Mouse (Mus musculus) limb, embryonic 11.5 days (tissue): ENCODE data around the gene Uba52. TPM values are rescaled to one million over a fixed set of nuclear protein-coding genes. Genes with fewer than 3 reads are reported as not detected.

Experiments used
- ATAC-seq: fragments of 200-750 bp; cut with Nextera tagmentation; 2 replicates; pipeline ENCODE4 v1.8.0; 2017; ENCODE audit warnings: low read depth; ENCODE audit not compliant: insufficient number of reproducible peaks, low FRiP score, low TSS enrichment
- DNase-seq: peaks from one replicate; pipeline ENCODE4 v3.0.0-alpha.2; 2015; ENCODE audit warnings: low spot score
- H3K27ac ChIP-seq: fragments of 300-500 bp; sonication (generic); replicated peaks from 2 replicates; pipeline ENCODE4 v1.5.1; 2014; ENCODE audit warnings: low read depth, mild to moderate bottlenecking, low read length
- H3K27me3 ChIP-seq: fragments of 300-500 bp; sonication (generic); 2 replicates; pipeline ENCODE4 v1.6.1; 2014; ENCODE audit warnings: mild to moderate bottlenecking, low read length, mixed read lengths; ENCODE audit not compliant: control insufficient read depth, insufficient read depth
- H3K36me3 ChIP-seq: fragments of 300-500 bp; sonication (generic); 2 replicates; pipeline ENCODE4 v1.6.1; 2014; ENCODE audit warnings: mild to moderate bottlenecking, low read length, moderate library complexity, mixed read lengths; ENCODE audit not compliant: control insufficient read depth, insufficient read depth
- H3K4me1 ChIP-seq: fragments of 300-500 bp; sonication (generic); 2 replicates; pipeline ENCODE4 v1.6.1; 2014; ENCODE audit warnings: low read length, mixed read lengths; ENCODE audit not compliant: control insufficient read depth, insufficient read depth
- H3K4me2 ChIP-seq: fragments of 300-500 bp; sonication (generic); 2 replicates; pipeline ENCODE4 v1.6.1; 2014; ENCODE audit warnings: low read depth, mild to moderate bottlenecking, moderate library complexity; ENCODE audit not compliant: severe bottlenecking
- H3K4me3 ChIP-seq: fragments of 300-500 bp; sonication (generic); 2 replicates; pipeline ENCODE4 v1.5.1; 2014; ENCODE audit warnings: low read depth, low read length
- H3K9ac ChIP-seq: fragments of 300-500 bp; sonication (generic); 2 replicates; pipeline ENCODE4 v1.6.1; 2014; ENCODE audit warnings: mild to moderate bottlenecking, low read length
- H3K9me3 ChIP-seq: fragments of 300-500 bp; sonication (generic); 2 replicates; pipeline ENCODE4 v1.6.1; 2016; ENCODE audit warnings: low read length; ENCODE audit not compliant: control insufficient read depth
- WGBS: fragments of 180-500 bp; shearing (Covaris S2); extraction: QIAGEN DNeasy Blood & Tissue Kit; methylation state at CpG from one replicate; pipeline ENCODE4 v1.1.7; 2014; 5-methylcytosine and 5-hydroxymethylcytosine counted together
- polyA plus RNA-seq: library from polyadenylated mRNA; unstranded; fragments of >200 nt; fragmentation: Nextera tagmentation; extraction: Ambion mirVana; gene quantifications from 2 replicates; pipeline ENCODE4 v1.2.1, GENCODE M21; 2014

Gene Uba52
- polyA plus RNA-seq, 1 experiment from 2014 or later: 926 TPM

DNA sequence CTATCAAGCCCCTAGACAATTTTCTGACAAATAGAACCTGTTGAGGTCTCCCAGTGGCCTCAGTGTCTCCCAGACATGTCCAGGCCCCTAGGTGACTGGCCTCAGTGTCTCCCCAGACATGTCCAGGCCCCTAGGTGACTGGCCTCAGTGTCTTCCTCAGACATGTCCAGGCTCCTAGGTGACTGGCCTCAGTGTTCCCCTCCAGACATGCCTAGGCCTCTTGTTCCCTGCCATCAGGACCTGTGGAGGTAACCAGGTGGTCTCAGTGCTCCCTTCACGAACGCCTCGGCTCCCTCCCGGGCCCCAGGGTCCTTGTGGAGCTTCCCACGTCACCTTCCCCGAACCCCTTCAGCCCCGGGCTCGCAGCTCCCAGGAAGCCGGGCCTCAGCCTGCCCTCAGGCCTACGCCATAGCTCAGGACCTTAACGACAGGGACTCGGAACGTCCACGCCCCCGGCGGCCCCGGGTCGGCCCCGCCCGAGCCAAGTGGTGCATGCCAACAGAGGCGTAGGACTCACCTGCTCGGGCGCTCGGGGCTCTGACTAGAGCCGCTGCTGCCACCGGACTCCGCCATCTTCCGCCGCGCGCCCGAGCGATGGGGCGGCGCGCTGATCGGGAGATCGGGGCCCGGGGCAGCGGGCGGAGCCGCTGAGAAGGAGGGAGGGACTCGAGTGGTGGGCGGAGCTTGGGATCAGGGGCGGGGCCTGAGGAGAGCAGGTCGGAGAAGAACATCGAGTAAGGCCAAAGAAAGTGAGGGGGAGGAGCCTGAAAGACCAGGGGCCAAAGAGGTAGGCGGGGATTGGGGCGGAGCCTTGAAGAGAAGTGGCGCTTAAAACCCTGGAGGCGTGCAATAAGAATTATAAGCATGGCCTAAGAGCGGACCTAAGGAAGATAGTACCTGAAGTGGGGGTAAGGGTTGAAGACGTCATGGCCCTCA is 34.0 kb downstream of the Uba52 start, which contains the start of gene Klhl26:
Gene Klhl26, minus strand, starts transcription at position 636 of the 936 bp plus-strand sequence.
- ATAC-seq (peak; percentile 82), DNase-seq (peak; percentile 98)
- peak within 1 kb of the TSS; percentile 87 for H3K4me2 ChIP-seq
- H3K27me3 ChIP-seq: no peaks in the 10 kb centered on the region
- H3K36me3 ChIP-seq: no peaks in the 10 kb centered on the region
- peak within 1 kb of the TSS; percentile 30; the same call in 1 of the 2 replicates for H3K27ac ChIP-seq
- peaks cover 10% of the 10 kb centered on the region; the same call in 1 of the 2 replicates for H3K4me1 ChIP-seq
- H3K9ac ChIP-seq: peak within 1 kb of the TSS; percentile 84
- peak within 1 kb of the TSS; percentile 79 for H3K4me3 ChIP-seq
- WGBS: under 1% methylated on average over 53 of the region's 53 CpGs
- H3K9me3 ChIP-seq: no peaks in the 10 kb centered on the region

DNA sequence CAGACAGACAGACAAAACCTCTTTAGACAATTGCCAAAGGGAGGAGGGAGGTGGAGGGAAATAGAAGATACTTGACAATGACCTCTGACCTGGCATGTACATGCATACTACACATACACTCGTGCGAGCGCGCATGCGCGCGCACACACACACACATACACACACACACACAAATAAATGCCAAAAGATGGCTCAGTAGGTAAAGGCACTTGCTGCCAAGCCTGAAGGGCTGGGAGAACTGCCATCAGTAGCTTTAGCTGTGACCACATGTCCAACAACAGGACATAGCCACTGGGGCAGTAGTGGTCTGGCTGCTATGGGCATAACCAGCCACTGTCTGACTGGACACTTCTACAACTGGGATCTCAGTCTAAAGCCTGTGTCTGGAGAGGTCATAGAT is 38.7 kb downstream of the Uba52 start:
- H3K9me3 ChIP-seq: no peaks in the 10 kb centered on the region
- no peak overlapping the region for H3K4me2 ChIP-seq
- 96% methylated on average over 7 of the region's 7 CpGs for WGBS
- no peaks in the 10 kb centered on the region for H3K36me3 ChIP-seq
- DNase-seq (no peak), ATAC-seq (no peak)
- no peak overlapping the region for H3K4me3 ChIP-seq
- no peaks in the 10 kb centered on the region for H3K27me3 ChIP-seq
- no peak overlapping the region for H3K27ac ChIP-seq
- H3K4me1 ChIP-seq: peaks cover 8% of the 10 kb centered on the region
- H3K9ac ChIP-seq: no peak overlapping the region

DNA sequence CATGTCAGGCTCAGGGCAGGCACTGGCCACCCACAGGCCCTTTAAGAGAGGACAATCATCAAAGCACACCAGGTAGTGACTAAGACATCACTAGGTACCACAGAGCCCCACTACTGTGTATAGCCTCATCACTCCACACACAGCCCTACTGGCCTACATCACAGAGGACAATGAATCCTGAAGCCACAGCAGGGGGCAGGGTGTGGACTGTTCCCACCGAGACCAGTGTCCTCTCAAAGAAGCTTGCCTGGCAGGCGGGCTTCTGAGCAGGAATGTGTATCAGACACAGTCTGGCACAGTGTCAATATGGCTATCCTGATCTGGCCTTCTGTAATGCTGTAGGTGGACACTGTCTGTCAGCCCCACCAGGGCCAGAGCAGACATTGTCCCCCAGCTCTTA is 40.7 kb downstream of the Uba52 start:
- no peaks in the 10 kb centered on the region for H3K9me3 ChIP-seq
- H3K27ac ChIP-seq: no peak overlapping the region
- H3K4me1 ChIP-seq: peaks cover 4% of the 10 kb centered on the region
- 0 out of 2 replicates have a peak, but pooled peaks cover 2% of the 10 kb centered on the region for H3K36me3 ChIP-seq
- no peak overlapping the region for H3K4me3 ChIP-seq
- 78% methylated on average over 2 of the region's 2 CpGs for WGBS
- DNase-seq (no peak), ATAC-seq (no peak)
- no peaks in the 10 kb centered on the region for H3K27me3 ChIP-seq
- no peak overlapping the region for H3K4me2 ChIP-seq
- no peak overlapping the region for H3K9ac ChIP-seq

DNA sequence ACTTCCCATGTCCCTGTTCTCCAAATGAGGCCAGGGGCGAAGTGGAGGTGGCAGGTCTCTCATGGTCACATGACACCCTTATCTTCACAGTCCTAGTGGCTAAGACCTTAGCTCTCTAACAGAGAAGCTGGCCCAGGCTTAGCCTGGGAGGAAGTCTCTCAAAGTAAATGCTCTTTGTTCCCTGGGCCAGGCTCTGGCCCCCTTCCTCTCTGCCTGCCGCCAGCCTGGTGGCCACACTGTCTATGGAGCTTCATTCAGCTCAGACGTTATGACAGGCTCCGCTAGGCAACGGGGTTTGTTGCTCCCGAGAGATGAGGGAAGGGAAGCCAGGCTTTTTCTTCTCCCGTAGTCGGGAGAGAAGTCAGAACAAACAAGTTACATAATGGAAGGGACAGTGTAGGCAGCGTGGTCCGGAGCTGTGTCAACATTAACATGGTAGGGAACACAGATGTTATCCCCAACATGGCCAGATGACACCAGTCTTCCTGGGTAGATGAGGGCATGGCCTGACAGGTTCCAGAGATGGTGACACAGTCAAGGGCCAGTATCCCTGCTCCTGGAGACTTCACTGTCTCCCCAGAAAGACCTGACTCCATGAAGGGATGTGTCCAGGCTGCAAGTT is 41.2 kb downstream of the Uba52 start:
- whole genome bisulfite sequencing: 74% methylated on average over 10 of the region's 10 CpGs
- H3K9me3 ChIP-seq: no peaks in the 10 kb centered on the region
- no peak overlapping the region for H3K9ac ChIP-seq
- 0 out of 2 replicates have a peak, but pooled peaks cover 2% of the 10 kb centered on the region for H3K36me3 ChIP-seq
- no peak overlapping the region for H3K4me2 ChIP-seq
- H3K27me3 ChIP-seq: no peaks in the 10 kb centered on the region
- H3K4me1 ChIP-seq: peaks cover 4% of the 10 kb centered on the region
- no peak overlapping the region for H3K27ac ChIP-seq
- H3K4me3 ChIP-seq: no peak overlapping the region
- ATAC-seq: no peak
- no peak for DNase-seq

DNA sequence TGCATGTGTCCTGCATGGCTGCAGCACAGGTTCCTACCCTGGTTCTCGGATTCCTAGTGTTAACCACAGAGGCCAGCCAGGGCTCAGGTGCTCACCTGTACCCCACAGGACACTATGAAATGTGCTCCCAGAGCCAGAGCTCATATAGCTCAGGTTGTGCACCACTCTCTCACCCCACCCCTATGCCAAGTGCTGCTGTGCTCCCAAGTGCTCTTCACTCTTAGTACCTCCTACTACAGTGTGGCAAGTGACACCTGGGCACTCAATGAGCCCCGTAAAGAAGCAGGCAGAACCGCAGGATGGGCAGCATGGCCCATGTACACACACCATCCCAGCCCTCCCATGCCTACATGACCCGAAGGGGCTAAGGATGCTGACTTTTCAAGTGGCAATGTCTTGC is 41.9 kb downstream of the Uba52 start:
- H3K27ac ChIP-seq: no peak overlapping the region
- no peak overlapping the region for H3K9ac ChIP-seq
- H3K36me3 ChIP-seq: 0 out of 2 replicates have a peak, but pooled peaks cover 2% of the 10 kb centered on the region
- no peak for DNase-seq
- H3K4me1 ChIP-seq: peaks cover 4% of the 10 kb centered on the region
- no peak overlapping the region for H3K4me2 ChIP-seq
- no peak overlapping the region for H3K4me3 ChIP-seq
- no peaks in the 10 kb centered on the region for H3K9me3 ChIP-seq
- WGBS: 90% methylated on average over 4 of the region's 4 CpGs
- ATAC-seq: no peak
- H3K27me3 ChIP-seq: no peaks in the 10 kb centered on the region

DNA sequence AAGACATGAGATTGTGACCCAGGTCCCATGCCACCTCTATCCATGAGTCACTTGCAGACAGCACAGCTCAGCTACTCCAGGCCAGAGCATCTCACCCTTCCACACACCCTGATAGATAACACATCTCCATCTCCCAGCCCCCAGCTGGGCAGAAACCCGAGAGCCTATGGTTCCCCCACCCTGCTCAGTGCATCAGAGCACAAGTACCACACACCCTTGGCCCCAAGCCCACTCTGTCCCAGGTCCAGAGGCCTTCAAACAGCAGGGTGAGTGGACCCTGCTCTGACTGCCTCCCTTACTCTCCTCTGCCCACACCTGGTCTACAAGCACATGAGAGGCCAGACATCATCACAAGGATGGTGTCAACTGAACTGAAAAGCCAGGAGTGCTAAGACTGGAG is 42.7 kb downstream of the Uba52 start:
- no peaks in the 10 kb centered on the region for H3K27me3 ChIP-seq
- DNase-seq: no peak
- H3K9me3 ChIP-seq: no peaks in the 10 kb centered on the region
- H3K4me1 ChIP-seq: peaks cover 4% of the 10 kb centered on the region
- no peak overlapping the region for H3K4me2 ChIP-seq
- ATAC-seq: no peak
- H3K27ac ChIP-seq: no peak overlapping the region
- 0 out of 2 replicates have a peak, but pooled peaks cover 2% of the 10 kb centered on the region for H3K36me3 ChIP-seq
- no peak overlapping the region for H3K9ac ChIP-seq
- 52% methylated on average over 1 of the region's 1 CpGs for WGBS
- no peak overlapping the region for H3K4me3 ChIP-seq

DNA sequence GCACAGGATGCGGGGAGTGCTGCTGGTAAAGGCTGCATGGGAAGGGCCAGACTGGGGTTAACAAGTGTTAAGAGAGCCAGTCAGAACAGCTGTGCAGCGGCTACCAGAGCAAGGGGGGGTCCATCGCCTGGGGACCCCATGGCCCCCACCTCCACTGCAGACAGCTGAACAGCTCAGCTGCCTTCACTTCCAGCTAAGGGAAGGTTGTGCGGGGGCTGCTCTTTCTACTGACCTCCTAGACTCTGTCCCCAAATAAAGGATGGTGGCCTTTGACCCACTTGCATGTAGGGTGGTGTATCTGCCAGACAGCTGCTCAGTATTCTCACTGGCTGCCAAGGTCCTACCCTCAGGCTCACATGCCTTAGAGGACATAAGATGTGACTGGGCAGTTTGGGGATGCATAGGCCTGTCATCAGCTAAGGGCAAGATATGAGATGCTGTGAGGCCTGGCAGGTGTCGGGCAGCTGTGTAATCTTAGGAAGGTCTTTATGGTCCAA is 43.3 kb downstream of the Uba52 start:
- Histone ChIP-seq H3K27me3 (no peaks in the 10 kb centered on the region), H3K4me1 (peaks cover 7% of the 10 kb centered on the region), H3K4me3 (no peak overlapping the region), H3K4me2 (no peak overlapping the region), H3K27ac (no peak overlapping the region), H3K36me3 (0 out of 2 replicates have a peak, but pooled peaks cover 2% of the 10 kb centered on the region), H3K9ac (no peak overlapping the region), H3K9me3 (no peaks in the 10 kb centered on the region)
- WGBS: 69% methylated on average over 5 of the region's 5 CpGs
- DNase-seq (no peak), ATAC-seq (no peak)

DNA sequence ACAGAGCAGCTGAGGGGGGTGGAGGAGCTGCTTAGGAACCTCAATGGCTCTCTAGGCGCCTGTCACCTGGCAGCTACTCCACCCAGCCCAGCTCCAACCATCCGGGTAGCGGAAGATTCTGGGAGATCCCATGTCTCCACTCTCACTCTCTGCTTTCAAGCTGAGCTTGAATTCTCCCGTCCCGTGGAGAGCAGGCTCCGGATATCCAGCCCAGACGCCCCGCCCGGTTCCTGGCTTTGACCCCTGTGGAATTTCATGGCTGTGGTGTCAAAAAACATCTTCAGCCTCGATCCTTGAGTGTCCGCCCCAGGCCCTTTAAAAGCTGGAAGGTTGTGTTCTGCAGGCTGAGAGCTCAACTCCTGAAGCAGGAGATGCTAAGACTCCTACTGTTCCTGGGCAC is 43.8 kb downstream of the Uba52 start:
- 0 out of 2 replicates have a peak, but pooled peaks cover 2% of the 10 kb centered on the region for H3K36me3 ChIP-seq
- H3K4me3 ChIP-seq: no peak overlapping the region
- H3K27ac ChIP-seq: no peak overlapping the region
- WGBS: 70% methylated on average over 11 of the region's 11 CpGs
- no peak overlapping the region for H3K4me2 ChIP-seq
- no peak overlapping the region for H3K9ac ChIP-seq
- H3K4me1 ChIP-seq: peaks cover 9% of the 10 kb centered on the region
- H3K27me3 ChIP-seq: no peaks in the 10 kb centered on the region
- DNase-seq (no peak), ATAC-seq (no peak)
- no peaks in the 10 kb centered on the region for H3K9me3 ChIP-seq
